Mouse (Mus musculus) liver, embryonic 14.5 days (tissue): Measurements from ENCODE around the gene Ccdc6. TPM values are rescaled to one million over a fixed set of nuclear protein-coding genes. Genes with fewer than 3 reads are reported as not detected.

Experiments
- ATAC-seq: fragments of 200-750 bp; cut with Nextera tagmentation; 2 replicates; pipeline ENCODE4 v1.8.0; 2017; ENCODE audit warnings: moderate number of reproducible peaks, mild to moderate bottlenecking, moderate library complexity; ENCODE audit not compliant: insufficient read depth
- DNase-seq, 3 experiments: peaks; one replicate each; pipeline ENCODE4 v3.0.0-alpha.2; 2012 to 2013; ENCODE audit warnings: low read depth in 3 of 3, low spot score in 3 of 3
- H3K27ac ChIP-seq: fragments of 300-500 bp; sonication (generic); 2 replicates; pipeline ENCODE4 v1.5.1; 2014; ENCODE audit warnings: moderate library complexity, mild to moderate bottlenecking, control low read depth, inconsistent platforms
- H3K27me3 ChIP-seq: fragments of 300-500 bp; sonication (generic); 2 replicates; pipeline ENCODE4 v1.6.1; 2014; ENCODE audit warnings: mild to moderate bottlenecking, low read length, moderate library complexity; ENCODE audit not compliant: control insufficient read depth, insufficient read depth
- H3K36me3 ChIP-seq: fragments of 300-500 bp; sonication (generic); replicated peaks from 2 replicates; pipeline ENCODE4 v1.6.1; 2014; ENCODE audit warnings: low read depth; ENCODE audit not compliant: control insufficient read depth, insufficient read depth
- H3K4me1 ChIP-seq, 2 experiments: fragments of 200-500 bp in 1 of 2; fragments of 300-500 bp in 1 of 2; sonication (generic) in 1 of 2; replicated peaks; 2 replicates each; pipeline ENCODE4 v1.6.1; 2012 to 2014; ENCODE audit warnings: antibody characterized with exemption in 1 of 2, inconsistent platforms in 1 of 2, low read length in 1 of 2; ENCODE audit not compliant: control insufficient read depth in 2 of 2, insufficient read depth in 2 of 2
- H3K4me2 ChIP-seq: fragments of 300-500 bp; sonication (generic); 2 replicates; pipeline ENCODE4 v1.6.1; 2014; ENCODE audit warnings: low read depth, mild to moderate bottlenecking, control low read depth, moderate library complexity
- H3K4me3 ChIP-seq, 2 experiments: fragments of 200-500 bp in 1 of 2; fragments of 300-500 bp in 1 of 2; sonication (generic) in 1 of 2; 2 replicates each; pipeline ENCODE4 v1.5.1; 2012 to 2014; ENCODE audit warnings: low read depth in 2 of 2, low read length in 2 of 2, mild to moderate bottlenecking in 2 of 2, control low read depth in 1 of 2, inconsistent platforms in 1 of 2, moderate library complexity in 1 of 2; ENCODE audit not compliant: insufficient read depth in 1 of 2
- H3K9ac ChIP-seq: fragments of 300-500 bp; sonication (generic); replicated peaks from 2 replicates; pipeline ENCODE4 v1.6.1; 2014; ENCODE audit warnings: mild to moderate bottlenecking, control low read depth, moderate library complexity
- H3K9me3 ChIP-seq: fragments of 300-500 bp; sonication (generic); 2 replicates; pipeline ENCODE4 v1.6.1; 2016; ENCODE audit warnings: low read length, mixed read lengths; ENCODE audit not compliant: control insufficient read depth
- CTCF ChIP-seq: IDR thresholded peaks from 2 replicates; pipeline ENCODE4 v1.5.1; 2016; ENCODE audit warnings: antibody characterized with exemption, low read depth, control low read depth
- EP300 ChIP-seq: IDR thresholded peaks from 2 replicates; pipeline ENCODE4 v1.6.1; 2016; ENCODE audit warnings: antibody characterized with exemption, low read depth
- WGBS: fragments of 180-500 bp; shearing (Covaris S2); extraction: QIAGEN DNeasy Blood & Tissue Kit; methylation state at CpG from one replicate; pipeline ENCODE4 v1.1.7; 2014; ENCODE audit not compliant: insufficient replicate concordance; 5-methylcytosine and 5-hydroxymethylcytosine counted together
- polyA plus RNA-seq, 2 experiments: library from polyadenylated mRNA; depleted of rRNA in 1 of 2; stranded (reverse) in 1 of 2; unstranded in 1 of 2; fragments of >200 nt; fragmentation: Nextera tagmentation in 1 of 2; extraction: Ambion mirVana in 1 of 2; gene quantifications; 2 replicates each; pipeline versions ENCODE4 v1.2.1 to v1.2.3; 2012 to 2014

Gene Ccdc6
- polyA plus RNA-seq, 2 experiments, result 8.3 to 9.5 TPM

DNA sequence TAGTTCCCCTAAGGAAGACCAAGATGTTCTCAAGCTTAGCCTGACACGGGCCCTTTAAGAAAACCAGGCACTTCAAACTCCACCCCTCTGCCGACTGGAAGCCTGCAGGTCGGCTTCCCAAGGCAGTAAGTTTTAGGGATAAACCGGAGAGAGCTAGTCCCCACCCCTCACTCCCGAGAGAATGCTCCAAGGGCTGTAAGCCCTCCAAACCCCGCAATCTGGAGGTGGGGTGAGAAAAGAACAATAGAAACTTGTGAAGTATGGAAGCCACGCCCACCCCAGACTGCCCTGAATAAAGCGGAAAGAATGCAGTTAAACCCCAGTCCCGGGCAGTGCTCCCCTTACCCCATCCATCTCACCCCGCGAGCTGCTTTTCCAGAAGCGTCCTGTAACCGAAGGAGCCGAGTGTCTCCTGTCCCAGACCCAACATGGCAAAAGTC lies 1.9 kb upstream of the Ccdc6 start:
- Histone ChIP-seq H3K36me3 (no peaks in the 10 kb centered on the region), H3K9ac (peak overlapping the region; percentile 55), H3K9me3 (no peaks in the 10 kb centered on the region), H3K4me1 (peaks cover 10 to 29% of the 10 kb centered on the region in 2 experiments), H3K4me2 (peak overlapping the region; percentile 96), H3K27ac (peak overlapping the region; percentile 69), H3K4me3 (peak overlapping the region; percentile 97 to 98), H3K27me3 (no peaks in the 10 kb centered on the region)
- under 1% methylated on average over 14 of the region's 14 CpGs for WGBS
- ATAC-seq (no peak), DNase-seq (peak in 1 of 3 experiments; percentile 22)
- TF ChIP-seq CTCF (no peak), EP300 (no peak)

DNA sequence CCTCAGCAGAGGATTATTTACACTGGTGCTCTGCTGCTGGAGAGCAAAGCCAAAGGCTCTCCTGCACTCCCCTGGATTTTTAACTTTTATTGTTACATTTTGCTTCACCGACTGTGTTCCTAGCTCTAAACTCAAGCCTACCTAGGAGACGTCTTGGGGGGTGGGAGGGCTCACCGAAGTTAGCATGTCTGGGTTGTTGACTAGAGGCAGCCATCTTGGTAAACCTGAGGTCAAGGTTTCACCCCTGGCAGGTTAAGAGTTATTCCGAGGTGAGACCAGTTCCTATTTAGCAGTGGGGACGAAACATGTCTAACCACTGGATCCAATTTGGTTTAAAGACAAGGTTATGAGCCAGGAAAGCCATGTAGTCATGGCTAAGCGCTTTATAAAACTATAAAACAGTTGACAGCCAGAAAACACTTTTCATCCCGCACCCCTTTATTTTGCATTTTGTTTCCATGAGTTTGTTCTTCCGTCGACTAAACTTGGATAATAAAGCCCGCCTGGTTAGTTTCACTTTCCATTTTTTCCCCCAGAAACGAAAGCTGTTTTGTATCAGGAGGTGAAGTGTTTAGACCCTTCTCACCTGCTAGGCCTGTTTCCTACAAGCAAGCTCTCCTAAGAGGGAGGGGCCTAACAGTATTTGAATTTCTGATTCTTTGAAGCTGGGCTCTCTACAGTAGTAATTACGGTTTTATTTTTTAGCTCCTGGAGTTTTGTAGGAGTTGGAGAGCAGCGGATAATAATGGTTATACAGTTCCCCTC lies 1.2 kb upstream of the Ccdc6 start:
- no peak for TF ChIP-seq CTCF
- TF ChIP-seq EP300, result no peak
- Histone ChIP-seq H3K4me3 (peak overlapping the region; percentile 97 to 98), H3K9me3 (no peaks in the 10 kb centered on the region), H3K36me3 (no peaks in the 10 kb centered on the region; the same call in 1 of the 2 replicates), H3K27ac (peak overlapping the region; percentile 69), H3K4me1 (peaks cover 10 to 29% of the 10 kb centered on the region in 2 experiments), H3K9ac (peak overlapping the region; percentile 91), H3K4me2 (peak overlapping the region; percentile 96), H3K27me3 (no peaks in the 10 kb centered on the region)
- DNase-seq (peak in 1 of 3 experiments; percentile 29), ATAC-seq (no peak)
- 16% methylated on average over 13 of the region's 13 CpGs for WGBS

DNA sequence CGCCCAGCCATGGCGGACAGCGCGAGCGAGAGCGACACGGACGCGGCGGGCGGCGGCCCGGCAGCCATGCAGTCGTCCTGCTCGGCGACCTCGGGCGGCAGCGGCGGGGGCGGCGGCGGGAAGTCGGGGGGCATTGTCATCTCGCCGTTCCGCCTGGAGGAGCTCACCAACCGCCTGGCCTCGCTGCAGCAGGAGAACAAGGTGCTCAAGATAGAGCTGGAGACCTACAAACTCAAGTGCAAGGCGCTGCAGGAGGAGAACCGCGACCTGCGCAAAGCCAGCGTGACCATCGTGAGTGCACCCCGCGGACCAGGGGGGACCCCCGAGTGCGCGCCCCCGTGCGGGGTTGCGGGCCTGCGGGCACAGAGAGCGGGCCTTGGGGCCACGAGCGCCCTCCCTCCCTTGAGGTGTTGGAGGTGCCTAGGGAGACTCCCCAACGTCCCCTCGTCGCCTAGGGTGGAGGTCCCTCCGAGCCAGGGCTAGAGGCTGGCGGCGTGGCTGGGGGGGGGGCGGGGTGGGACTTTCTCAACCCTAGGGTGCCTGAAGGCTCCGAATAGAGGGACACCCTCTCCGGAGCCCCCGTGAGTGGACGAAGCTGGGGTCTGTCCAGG lies 475 bp downstream of the Ccdc6 start:
- ATAC-seq (peak; percentile 28), DNase-seq (no peak)
- no peaks in the 10 kb centered on the region; the same call in 1 of the 2 replicates for H3K36me3 ChIP-seq
- peaks cover 10 to 29% of the 10 kb centered on the region in 2 experiments for H3K4me1 ChIP-seq
- no peak for TF ChIP-seq CTCF
- TF ChIP-seq EP300, result no peak
- H3K4me2 ChIP-seq, result peak overlapping the region; percentile 96
- H3K9ac ChIP-seq, result peak overlapping the region; percentile 91
- 0% methylated on average over 54 of the region's 58 CpGs for WGBS
- H3K27ac ChIP-seq, result no peak overlapping the region
- no peaks in the 10 kb centered on the region for H3K9me3 ChIP-seq
- no peaks in the 10 kb centered on the region for H3K27me3 ChIP-seq
- peak overlapping the region; percentile 91 to 98 for H3K4me3 ChIP-seq

DNA sequence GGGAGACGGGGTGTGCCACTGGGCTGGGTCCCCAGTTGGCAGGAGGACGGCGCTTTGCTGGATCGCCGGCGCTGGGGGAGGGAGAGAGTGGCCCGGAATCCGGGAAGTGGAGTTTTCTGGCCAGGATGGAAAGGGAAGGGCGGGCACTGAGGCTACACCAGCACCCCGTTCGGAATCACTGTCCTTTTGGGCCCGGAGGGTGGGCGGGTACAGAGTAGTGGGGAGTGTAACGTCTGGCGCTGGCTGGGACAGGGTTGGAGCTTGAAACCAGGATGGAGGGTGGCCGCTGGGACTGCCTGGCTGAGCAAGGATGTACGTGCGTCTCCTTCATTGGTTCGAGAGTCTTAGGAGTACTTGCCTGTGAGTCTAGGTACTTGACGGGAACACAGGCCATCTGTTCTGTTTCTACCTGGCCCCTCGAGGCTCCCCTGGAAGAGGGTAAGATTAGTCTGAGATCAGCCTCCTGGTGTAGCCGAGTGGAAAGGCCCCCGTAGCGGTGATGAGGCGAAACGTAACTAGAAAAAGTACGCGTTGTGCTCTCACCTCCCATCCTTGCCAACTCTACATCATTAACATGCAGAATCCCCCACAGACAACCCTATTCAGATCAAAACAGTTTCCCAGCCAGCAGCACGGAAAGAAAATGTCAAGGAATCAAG lies 1.1 kb downstream of the Ccdc6 start:
- DNase-seq (no peak), ATAC-seq (peak; percentile 11; the same call in 1 of the 2 replicates)
- H3K4me2 ChIP-seq, result peak overlapping the region; percentile 96
- H3K9ac ChIP-seq, result peak overlapping the region; percentile 91
- TF ChIP-seq CTCF, result no peak
- TF ChIP-seq EP300, result no peak
- peak overlapping the region; percentile 91 to 98 for H3K4me3 ChIP-seq
- H3K9me3 ChIP-seq, result no peaks in the 10 kb centered on the region
- whole genome bisulfite sequencing, result 2% methylated on average over 29 of the region's 29 CpGs
- H3K4me1 ChIP-seq, result peaks cover 10 to 29% of the 10 kb centered on the region in 2 experiments
- no peak overlapping the region for H3K27ac ChIP-seq
- no peaks in the 10 kb centered on the region for H3K27me3 ChIP-seq
- H3K36me3 ChIP-seq, result no peaks in the 10 kb centered on the region; the same call in 1 of the 2 replicates
